Mouse (Mus musculus) midbrain, embryonic 12.5 days (tissue): ENCODE results near the gene Fgf8. TPM values are rescaled to one million over a fixed set of nuclear protein-coding genes. Genes with fewer than 3 reads are reported as not detected.

Experiments
- ATAC-seq: fragments of 200-750 bp; cut with Nextera tagmentation; 2 replicates; pipeline ENCODE4 v1.8.0; 2017; ENCODE audit warnings: low read depth, moderate TSS enrichment, moderate library complexity; ENCODE audit not compliant: low FRiP score
- H3K27ac ChIP-seq: fragments of 300-500 bp; sonication (generic); replicated peaks from 2 replicates; pipeline ENCODE4 v1.5.1; 2016; ENCODE audit warnings: mild to moderate bottlenecking
- H3K27me3 ChIP-seq: fragments of 300-500 bp; sonication (generic); 2 replicates; pipeline ENCODE4 v1.6.1; 2016; ENCODE audit warnings: mild to moderate bottlenecking
- H3K36me3 ChIP-seq: fragments of 300-500 bp; sonication (generic); 2 replicates; pipeline ENCODE4 v1.6.1; 2016
- H3K4me1 ChIP-seq: fragments of 300-500 bp; sonication (generic); 2 replicates; pipeline ENCODE4 v1.6.1; 2016
- H3K4me2 ChIP-seq: fragments of 300-500 bp; sonication (generic); replicated peaks from 2 replicates; pipeline ENCODE4 v1.6.1; 2016; ENCODE audit warnings: mild to moderate bottlenecking, moderate library complexity
- H3K4me3 ChIP-seq: fragments of 300-500 bp; sonication (generic); 2 replicates; pipeline ENCODE4 v1.5.1; 2016; ENCODE audit warnings: mild to moderate bottlenecking
- H3K9ac ChIP-seq: fragments of 300-500 bp; sonication (generic); replicated peaks from 2 replicates; pipeline ENCODE4 v1.6.1; 2016; ENCODE audit warnings: mild to moderate bottlenecking, moderate library complexity
- H3K9me3 ChIP-seq: fragments of 300-500 bp; sonication (generic); 2 replicates; pipeline ENCODE4 v1.6.1; 2016; ENCODE audit warnings: mild to moderate bottlenecking
- WGBS: fragments of 180-500 bp; shearing (Covaris S2); methylation state at CpG from one replicate; pipeline ENCODE4 v1.1.7; 2016; 5-methylcytosine and 5-hydroxymethylcytosine counted together
- polyA plus RNA-seq: library from polyadenylated mRNA; unstranded; fragments of >200 nt; fragmentation: Nextera tagmentation; extraction: Ambion mirVana; gene quantifications from 2 replicates; pipeline ENCODE4 v1.2.1, GENCODE M21; 2016

Gene Fgf8
- polyA plus RNA-seq: 4.3 and 5.7 TPM in 2 replicates

DNA sequence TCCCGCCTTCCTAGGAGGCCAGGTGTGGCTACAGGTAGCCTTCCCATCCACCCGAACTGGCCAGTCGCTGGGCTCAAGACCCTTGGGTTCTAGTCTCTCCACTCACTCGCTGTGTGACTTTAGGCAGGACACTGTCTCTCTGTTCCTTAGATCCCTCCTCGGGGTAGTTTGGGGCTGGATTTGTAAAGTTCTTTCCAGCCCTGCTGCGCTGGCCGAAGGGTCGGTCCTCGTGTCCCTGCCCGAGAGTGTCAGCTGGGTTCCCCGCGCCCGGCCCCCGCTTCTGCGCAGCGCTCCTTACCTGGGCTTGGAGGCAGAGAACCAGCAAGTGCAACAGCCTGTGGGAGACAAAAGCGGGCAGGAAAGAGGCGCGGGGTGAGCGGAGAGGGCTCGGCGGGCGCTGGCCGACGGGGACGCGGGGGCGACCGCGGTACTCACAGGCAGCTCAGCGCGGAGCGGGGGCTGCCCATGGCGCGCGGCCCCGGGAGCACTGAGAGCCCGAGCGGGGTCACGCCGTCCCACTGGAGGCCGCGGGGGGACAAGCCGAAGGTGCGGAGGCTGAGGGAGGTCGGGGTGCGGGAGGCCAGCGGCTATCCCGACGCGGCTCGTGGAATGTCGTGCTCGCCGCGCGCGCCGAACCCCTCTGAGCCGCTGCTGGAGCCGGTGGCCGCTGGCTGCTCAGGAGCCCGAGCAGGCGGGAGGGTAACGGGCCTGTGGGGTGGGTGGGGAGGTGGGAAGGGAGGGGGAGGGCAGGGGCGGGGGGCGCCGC lies at the start of gene Fgf8:
Gene Fgf8 (minus strand): TSS at position 698 of the 766 bp plus-strand sequence.
- H3K27me3 ChIP-seq: peaks cover 99% of the 10 kb centered on the region
- peak within 1 kb of the TSS; percentile 41; the same call in 1 of the 2 replicates for H3K9ac ChIP-seq
- H3K4me2 ChIP-seq: peak within 1 kb of the TSS; percentile 55
- H3K4me1 ChIP-seq: peaks cover 36% of the 10 kb centered on the region
- no peak for ATAC-seq
- no peaks in the 10 kb centered on the region for H3K9me3 ChIP-seq
- no peak within 1 kb of the TSS for H3K27ac ChIP-seq
- no peaks in the 10 kb centered on the region for H3K36me3 ChIP-seq
- H3K4me3 ChIP-seq: peak within 1 kb of the TSS; percentile 41
- WGBS: under 1% methylated on average over 56 of the region's 68 CpGs

GRCm38 (mm10) chr19:45792404-45792803 lies 49.7 kb upstream of the Fgf8 start:
- Histone ChIP-seq H3K9ac (no peak overlapping the region), H3K27ac (no peak overlapping the region), H3K4me1 (peaks cover 11% of the 10 kb centered on the region), H3K4me3 (no peak overlapping the region), H3K27me3 (peaks cover 6% of the 10 kb centered on the region; the same call in 1 of the 2 replicates), H3K9me3 (no peaks in the 10 kb centered on the region), H3K4me2 (no peak overlapping the region), H3K36me3 (no peaks in the 10 kb centered on the region)
- 88% methylated on average over 6 of the region's 6 CpGs for WGBS
- no peak for ATAC-seq

DNA sequence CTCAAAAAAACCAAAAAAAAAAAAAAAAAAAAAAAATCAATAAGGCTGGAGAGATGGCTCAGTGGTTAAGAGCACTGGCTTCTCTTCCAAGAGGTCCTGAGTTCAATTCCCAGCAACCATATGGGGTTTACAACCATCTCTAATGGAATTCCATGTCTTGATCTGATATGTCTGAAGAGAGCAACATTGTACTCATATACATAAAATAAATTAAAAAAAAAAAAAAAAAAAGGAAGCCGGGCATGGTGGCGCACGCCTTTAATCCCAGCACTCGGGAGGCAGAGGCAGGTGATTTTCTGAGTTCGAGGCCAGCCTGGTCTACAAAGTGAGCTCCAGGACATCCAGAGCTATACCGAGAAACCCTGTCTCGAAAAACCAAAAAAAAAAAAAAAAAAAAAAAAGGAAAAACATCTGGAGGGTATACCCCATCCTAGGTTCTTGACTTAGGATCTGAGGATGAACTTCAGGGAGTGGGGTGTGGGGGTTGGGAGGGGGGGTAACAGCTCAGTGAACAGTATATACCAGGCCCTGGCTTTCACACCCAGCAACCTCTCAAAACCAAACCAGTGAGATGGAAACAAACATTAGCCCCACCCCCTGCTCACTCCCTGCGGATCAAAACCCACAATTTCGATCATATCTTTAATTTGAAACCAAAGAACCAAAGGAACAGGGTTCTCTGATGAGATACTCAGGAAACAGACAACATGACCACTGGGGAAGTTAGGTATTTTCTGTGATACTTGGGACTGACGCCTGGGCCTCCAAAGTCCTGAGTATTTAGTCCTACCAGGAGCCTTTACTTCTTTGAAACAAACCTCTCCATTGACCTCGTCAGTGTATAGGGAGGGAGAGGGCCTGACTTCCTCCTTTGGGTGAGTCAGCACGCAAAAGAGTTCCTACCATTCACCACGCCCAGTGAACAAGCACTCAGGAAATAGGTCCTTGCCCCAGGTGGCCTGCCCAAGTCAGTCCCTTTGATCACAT lies 47.5 kb upstream of the Fgf8 start:
- Histone ChIP-seq H3K27ac (no peak overlapping the region), H3K4me2 (no peak overlapping the region), H3K4me1 (peaks cover 4% of the 10 kb centered on the region; the same call in 1 of the 2 replicates), H3K9ac (no peak overlapping the region), H3K9me3 (no peaks in the 10 kb centered on the region), H3K27me3 (peaks cover 6% of the 10 kb centered on the region; the same call in 1 of the 2 replicates), H3K4me3 (no peak overlapping the region), H3K36me3 (no peaks in the 10 kb centered on the region)
- WGBS: 78% methylated on average over 13 of the region's 13 CpGs
- no peak for ATAC-seq

GRCm38 (mm10) chr19:45789365-45789764 lies 46.6 kb upstream of the Fgf8 start:
- H3K4me1 ChIP-seq: peaks cover 4% of the 10 kb centered on the region; the same call in 1 of the 2 replicates
- no peak overlapping the region for H3K4me2 ChIP-seq
- WGBS: 80% methylated on average over 7 of the region's 7 CpGs
- no peak overlapping the region for H3K9ac ChIP-seq
- no peaks in the 10 kb centered on the region for H3K36me3 ChIP-seq
- H3K4me3 ChIP-seq: no peak overlapping the region
- no peak for ATAC-seq
- H3K27ac ChIP-seq: no peak overlapping the region
- H3K27me3 ChIP-seq: peaks cover 6% of the 10 kb centered on the region; the same call in 1 of the 2 replicates
- H3K9me3 ChIP-seq: no peaks in the 10 kb centered on the region

DNA sequence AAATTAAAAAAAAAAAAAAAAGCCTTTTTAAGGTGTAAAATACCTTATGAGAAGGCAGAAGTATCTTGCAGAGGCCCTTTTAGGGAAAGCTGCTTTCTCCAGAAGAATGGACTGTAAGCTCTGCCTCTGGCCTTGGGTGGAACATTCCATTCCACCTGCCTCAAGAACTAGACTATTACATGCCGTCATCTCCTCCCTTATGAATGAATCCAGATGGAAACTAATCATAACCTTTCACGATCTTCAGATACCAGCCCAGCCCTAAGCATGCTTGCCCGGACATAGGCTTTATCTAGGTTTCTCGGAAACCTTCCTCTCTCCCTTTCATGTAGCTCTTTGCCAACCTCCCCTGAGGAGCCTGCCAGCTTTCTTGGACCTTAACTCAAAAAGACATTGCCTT lies 45.6 kb upstream of the Fgf8 start:
- Histone ChIP-seq H3K27me3 (no peaks in the 10 kb centered on the region), H3K36me3 (no peaks in the 10 kb centered on the region), H3K9ac (no peak overlapping the region), H3K4me3 (no peak overlapping the region), H3K27ac (no peak overlapping the region), H3K4me2 (no peak overlapping the region), H3K9me3 (no peaks in the 10 kb centered on the region), H3K4me1 (peaks cover 9% of the 10 kb centered on the region)
- 93% methylated on average over 4 of the region's 4 CpGs for WGBS
- no peak for ATAC-seq

GRCm38 (mm10) chr19:45787450-45787849 lies 44.7 kb upstream of the Fgf8 start:
- H3K4me2 ChIP-seq: no peak overlapping the region
- H3K9ac ChIP-seq: no peak overlapping the region
- no peaks in the 10 kb centered on the region for H3K9me3 ChIP-seq
- H3K27ac ChIP-seq: no peak overlapping the region
- peaks cover 5% of the 10 kb centered on the region; the same call in 1 of the 2 replicates for H3K4me1 ChIP-seq
- H3K27me3 ChIP-seq: no peaks in the 10 kb centered on the region
- no peaks in the 10 kb centered on the region for H3K36me3 ChIP-seq
- no peak overlapping the region for H3K4me3 ChIP-seq
- ATAC-seq: no peak
- 78% methylated on average over 3 of the region's 3 CpGs for WGBS

DNA sequence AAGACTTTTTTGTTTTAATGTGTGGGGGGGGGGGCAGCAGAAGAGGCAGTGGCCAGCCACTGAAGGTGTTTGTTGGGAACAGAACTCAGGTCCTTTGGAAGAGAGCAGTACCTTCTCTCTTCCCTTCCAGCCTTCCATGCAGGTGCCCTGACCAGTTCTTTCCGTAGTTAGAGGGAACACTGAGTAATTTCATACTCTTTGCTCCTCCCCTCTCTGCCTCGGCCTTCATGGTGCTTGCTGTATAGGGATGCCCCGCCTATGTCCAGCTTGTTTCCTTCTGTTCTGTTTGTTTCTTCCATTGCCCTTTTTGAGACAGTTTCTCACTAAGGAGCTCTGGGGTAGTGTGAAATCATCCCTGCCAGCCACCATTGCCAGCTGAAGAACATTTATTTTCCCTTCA lies 42.8 kb upstream of the Fgf8 start:
- Histone ChIP-seq H3K4me2 (no peak overlapping the region), H3K4me1 (peaks cover 21% of the 10 kb centered on the region), H3K27me3 (no peaks in the 10 kb centered on the region), H3K9me3 (no peaks in the 10 kb centered on the region), H3K9ac (no peak overlapping the region), H3K36me3 (0 out of 2 replicates have a peak, but pooled peaks cover 1% of the 10 kb centered on the region), H3K27ac (no peak overlapping the region), H3K4me3 (no peak overlapping the region)
- no peak for ATAC-seq
- 57% methylated on average over 3 of the region's 3 CpGs for WGBS

- Histone ChIP-seq H3K36me3 (peaks cover 15% of the 10 kb centered on the region), H3K4me1 (peaks cover 32% of the 10 kb centered on the region), H3K9me3 (no peaks in the 10 kb centered on the region), H3K4me2 (peak overlapping the region; percentile 62), H3K4me3 (peak overlapping the region; percentile 99), H3K27me3 (no peaks in the 10 kb centered on the region), H3K27ac (peak overlapping the region; percentile 58; the same call in 1 of the 2 replicates), H3K9ac (peak overlapping the region; percentile 35; the same call in 1 of the 2 replicates)
- ATAC-seq: no peak
- WGBS: 37% methylated on average over 17 of the region's 17 CpGs
Observed at GRCm38 (mm10) chr19:45783933-45784576, 41.3 kb upstream of the Fgf8 start.

DNA sequence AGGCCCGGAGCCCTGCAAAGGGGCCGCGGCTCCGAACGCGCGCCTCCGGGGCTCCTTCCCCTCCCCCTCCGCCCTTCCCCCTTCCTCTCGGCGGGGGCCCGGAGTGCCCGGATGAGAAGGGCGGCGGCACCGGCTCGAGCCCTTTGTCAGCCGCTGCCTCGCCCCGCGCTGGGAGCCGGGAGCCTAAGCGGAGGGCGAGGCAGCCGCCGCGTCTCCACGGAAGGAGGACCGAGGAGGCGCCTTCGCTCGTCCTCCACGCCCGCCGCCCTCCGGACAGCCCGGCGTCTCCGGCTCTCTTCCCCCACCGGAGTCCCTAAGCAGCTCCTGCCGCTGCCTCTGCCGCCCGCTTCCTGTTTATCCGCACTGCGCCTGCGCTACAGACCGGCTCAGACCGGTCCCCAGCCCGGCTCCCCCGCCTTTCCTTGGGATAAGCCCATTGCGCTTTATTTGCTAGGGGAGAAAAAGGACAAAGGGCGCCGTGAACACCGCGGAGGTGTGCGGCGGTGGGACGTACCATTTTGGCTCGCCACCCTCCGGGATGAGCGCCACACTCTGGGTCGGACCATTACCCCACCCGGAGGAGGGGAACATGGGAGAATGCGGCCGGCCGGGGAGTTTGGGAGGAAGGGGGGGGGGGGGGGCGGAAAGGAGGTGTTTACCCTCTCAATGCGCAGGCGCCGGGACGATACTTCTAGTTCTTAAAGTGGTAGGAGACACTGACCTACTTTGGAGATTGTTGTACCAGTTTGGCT lies 40.6 kb upstream of the Fgf8 start, which contains the start of gene Mgea5:
Gene Mgea5 (minus strand): TSS at position 657 of the 752 bp plus-strand sequence.
- H3K36me3 ChIP-seq: peaks cover 22% of the 10 kb centered on the region
- peak; percentile 97 for ATAC-seq
- peaks cover 33% of the 10 kb centered on the region for H3K4me1 ChIP-seq
- no peaks in the 10 kb centered on the region for H3K9me3 ChIP-seq
- H3K27me3 ChIP-seq: no peaks in the 10 kb centered on the region
- WGBS: under 1% methylated on average over 61 of the region's 71 CpGs
- H3K27ac ChIP-seq: peak within 1 kb of the TSS; percentile 99
- peak within 1 kb of the TSS; percentile 70 for H3K4me2 ChIP-seq
- H3K9ac ChIP-seq: peak within 1 kb of the TSS; percentile 99
- peak within 1 kb of the TSS; percentile 99 for H3K4me3 ChIP-seq

DNA sequence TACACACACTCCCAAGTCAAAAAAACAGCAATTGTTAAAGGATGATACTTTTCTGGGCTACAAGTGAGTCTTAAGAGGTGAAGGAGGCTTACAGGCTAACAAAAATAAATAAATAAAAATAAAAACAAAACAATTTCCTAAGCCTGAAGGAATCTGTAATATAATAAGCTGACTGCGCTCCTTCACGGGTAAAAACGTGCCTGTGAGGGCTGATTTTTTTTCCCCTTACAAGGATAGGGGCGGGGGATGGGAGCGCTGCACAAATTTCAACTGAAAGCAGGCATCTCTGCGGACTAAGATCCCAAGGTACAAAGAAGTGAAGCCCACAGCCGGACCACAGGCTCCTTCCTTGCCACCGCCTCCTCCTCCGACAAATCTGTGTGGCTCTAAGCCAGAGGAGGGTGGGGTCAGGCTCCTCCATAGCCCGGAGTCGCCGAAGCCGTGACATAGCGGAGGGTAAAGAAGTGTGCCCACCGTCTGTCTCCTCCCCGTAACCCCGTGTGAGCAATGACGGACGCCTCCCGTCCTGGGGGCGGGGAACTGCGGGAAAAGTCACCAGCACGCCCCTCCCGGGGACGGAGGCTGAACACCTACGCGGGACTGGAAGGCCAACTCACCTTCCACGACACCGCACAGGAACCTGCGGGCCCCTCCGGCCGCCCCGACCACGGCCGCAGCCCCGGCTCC lies 39.7 kb upstream of the Fgf8 start:
- Histone ChIP-seq H3K4me1 (peaks cover 33% of the 10 kb centered on the region), H3K4me2 (peak overlapping the region; percentile 70), H3K9ac (peak overlapping the region; percentile 99), H3K27ac (peak overlapping the region; percentile 99), H3K36me3 (peaks cover 31% of the 10 kb centered on the region), H3K27me3 (no peaks in the 10 kb centered on the region), H3K4me3 (peak overlapping the region; percentile 99), H3K9me3 (no peaks in the 10 kb centered on the region)
- 1% methylated on average over 33 of the region's 36 CpGs for WGBS
- peak; percentile 58; the same call in 1 of the 2 replicates for ATAC-seq
